18 mouse cellular contexts compared by ENCODE assay signal in the genomic region with DNA sequence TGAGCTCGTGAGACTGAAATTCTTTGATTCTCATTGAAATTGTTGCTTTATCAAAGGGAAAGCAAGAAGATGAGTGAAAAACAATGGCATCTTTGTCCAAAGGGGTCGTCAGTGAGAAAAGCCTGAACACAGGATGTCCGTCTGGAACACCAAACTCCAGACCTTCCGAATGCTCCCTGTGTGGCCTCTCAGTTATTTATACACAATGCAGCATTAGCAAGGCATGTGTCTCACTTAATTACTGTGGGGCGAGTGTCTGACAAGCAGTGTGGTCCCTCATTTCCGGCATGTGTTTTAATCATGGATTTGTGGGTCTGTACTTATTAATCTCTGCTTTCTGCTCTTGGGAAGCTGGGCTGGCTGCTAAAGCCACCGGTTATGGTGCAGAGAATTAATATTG.
DNase-seq lines count a peak whose midpoint lies in the region; ATAC-seq and TF ChIP-seq lines count a peak whose summit lies in the region.
"Had no signal": no experiment of that assay in that cellular context is flagged by ENCODE, and none has a peak within 500 bp of the region (broad histone marks: within the 10 kb centered on the region; RNA-seq: fewer than 3 reads in every experiment).

No protein-coding gene starts in this region.

- H3K9ac ChIP-seq in kidney, postnatal 0 days (ENCODE audit: low read depth, low read length), result no peak overlapping the region
- no peak overlapping the region for H3K9ac ChIP-seq in kidney, embryonic 14.5 days (ENCODE audit: low read depth, low read length)

- no peak for TF ChIP-seq CTCF in kidney, postnatal 0 days (IDR thresholded peaks at IDR 0.05; ENCODE audit: low read depth)

- no peak overlapping the region for H3K4me3 ChIP-seq in kidney, postnatal 0 days (replicated peaks; ENCODE audit: low read depth, low read length)
- no peak overlapping the region for H3K4me3 ChIP-seq in kidney, embryonic 14.5 days (ENCODE audit: low read length)
- H3K4me3 ChIP-seq in embryonic facial prominence, embryonic 10.5 days, result no peak overlapping the region
- H3K4me3 ChIP-seq in limb, embryonic 10.5 days, result no peak overlapping the region
- H3K4me3 ChIP-seq: heart, embryonic 10.5 days; myocyte had no signal

- DNase-seq in kidney, postnatal 0 days (ENCODE audit: low spot score), result peak; percentile 44
- peak; percentile 37 for DNase-seq in MN1 (ENCODE audit: low spot score)
- DNase-seq in embryonic facial prominence, embryonic 10.5 days (ENCODE audit: low spot score), result peak; percentile 21
- no peak for DNase-seq in limb, embryonic 10.5 days (ENCODE audit: low spot score)
- no peak for DNase-seq in cerebellum, adult 11 months
- DNase-seq in layer of hippocampus, adult 18-20 months (ENCODE audit: low spot score in 2 of 2), result no peak
- DNase-seq: adrenal gland, adult 8-10 months; cerebellum, adult 2 months; gastrocnemius, postnatal 14 days; heart, postnatal 36 days; kidney, adult 2 months; kidney, postnatal 4 days; left cerebral cortex, postnatal 4 days; thymus, adult 18-20 months had no signal

- no peak for ATAC-seq in kidney, postnatal 0 days (replicated peaks; ENCODE audit: low FRiP score, low read depth)
- no peak for ATAC-seq in kidney, embryonic 14.5 days (ENCODE audit: low FRiP score, low TSS enrichment)
- ATAC-seq in activated CD4-positive, CD25-positive, alpha-beta regulatory T cell, adult 4 months, result no peak

- H3K4me2 ChIP-seq in kidney, postnatal 0 days (ENCODE audit: low read length), result no peak overlapping the region
- no peak overlapping the region for H3K4me2 ChIP-seq in kidney, embryonic 14.5 days (replicated peaks; ENCODE audit: low read depth, low read length)

- 0 out of 2 replicates have a peak, but pooled peaks cover 3% of the 10 kb centered on the region for H3K4me1 ChIP-seq in kidney, postnatal 0 days (replicated peaks; ENCODE audit: insufficient read depth, low read length)
- H3K4me1 ChIP-seq in kidney, embryonic 14.5 days (ENCODE audit: control insufficient read depth, insufficient read depth, low read length), result no peaks in the 10 kb centered on the region
- peaks cover 12% of the 10 kb centered on the region for H3K4me1 ChIP-seq in embryonic facial prominence, embryonic 10.5 days
- peaks cover 12% of the 10 kb centered on the region; the same call in 1 of the 2 replicates for H3K4me1 ChIP-seq in limb, embryonic 10.5 days

- H3K9me3 ChIP-seq in kidney, postnatal 0 days (replicated peaks; ENCODE audit: low read length), result no peaks in the 10 kb centered on the region
- H3K9me3 ChIP-seq in kidney, embryonic 14.5 days (ENCODE audit: control insufficient read depth, low read length), result no peaks in the 10 kb centered on the region
- H3K9me3 ChIP-seq in embryonic facial prominence, embryonic 10.5 days, result no peaks in the 10 kb centered on the region
- no peaks in the 10 kb centered on the region for H3K9me3 ChIP-seq in limb, embryonic 10.5 days (replicated peaks)
- H3K9me3 ChIP-seq: heart, embryonic 10.5 days had no signal

- 57% methylated on average over 7 of the region's 7 CpGs for WGBS in kidney, postnatal 0 days
- 69% methylated on average over 7 of the region's 7 CpGs for WGBS in kidney, embryonic 14.5 days
- 35% methylated on average over 7 of the region's 7 CpGs for WGBS in embryonic facial prominence, embryonic 10.5 days
- 74% methylated on average over 7 of the region's 7 CpGs for WGBS in limb, embryonic 10.5 days

- no peak overlapping the region for H3K27ac ChIP-seq in kidney, postnatal 0 days
- H3K27ac ChIP-seq in kidney, embryonic 14.5 days (ENCODE audit: low read depth, low read length), result no peak overlapping the region
- H3K27ac ChIP-seq in embryonic facial prominence, embryonic 10.5 days (replicated peaks), result no peak overlapping the region
- peak overlapping the region; percentile 66 for H3K27ac ChIP-seq in limb, embryonic 10.5 days
- H3K27ac ChIP-seq: heart, embryonic 10.5 days had no signal

- no peaks in the 10 kb centered on the region for H3K36me3 ChIP-seq in kidney, postnatal 0 days (ENCODE audit: insufficient read depth, low read length)
- no peaks in the 10 kb centered on the region for H3K36me3 ChIP-seq in kidney, embryonic 14.5 days (ENCODE audit: control insufficient read depth, insufficient read depth, low read length)
- H3K36me3 ChIP-seq in embryonic facial prominence, embryonic 10.5 days (replicated peaks), result no peaks in the 10 kb centered on the region
- H3K36me3 ChIP-seq in limb, embryonic 10.5 days, result no peaks in the 10 kb centered on the region
- H3K36me3 ChIP-seq: heart, embryonic 10.5 days had no signal

- H3K27me3 ChIP-seq in kidney, postnatal 0 days (ENCODE audit: insufficient read depth, low read length), result no peaks in the 10 kb centered on the region
- H3K27me3 ChIP-seq in kidney, embryonic 14.5 days (ENCODE audit: control insufficient read depth, insufficient read depth, low read length), result no peaks in the 10 kb centered on the region
- H3K27me3 ChIP-seq in embryonic facial prominence, embryonic 10.5 days (replicated peaks; ENCODE audit: low read depth, poor library complexity, severe bottlenecking), result no peaks in the 10 kb centered on the region
- no peaks in the 10 kb centered on the region for H3K27me3 ChIP-seq in limb, embryonic 10.5 days (ENCODE audit: low read depth, poor library complexity, severe bottlenecking)

Comparison
In these comparisons a context has a peak if more than half of its experiments do, and no peak if none do; other contexts are left out.
1. DNase-seq: peak in kidney, postnatal 0 days (single experiment), MN1 (single experiment) and embryonic facial prominence, embryonic 10.5 days (single experiment); none in limb, embryonic 10.5 days (single experiment), cerebellum, adult 11 months (single experiment) and layer of hippocampus, adult 18-20 months (0 of 2).